Mouse (Mus musculus): Measurements from ENCODE around the gene Tas1r2.

Tas1r2 gene

GRCm38 (mm10) chr4:139710467-139711334 lies 57.4 kb downstream of the Tas1r2 start:
- DNase-seq = no peak

- no peak for DNase-seq
Measured at GRCm38 (mm10) chr4:139715241-139715932, 62.0 kb downstream of the Tas1r2 start.

- DNase-seq = no peak
Measured at GRCm38 (mm10) chr4:139716477-139717169, 63.3 kb downstream of the Tas1r2 start.

- no peak for DNase-seq
Measured at GRCm38 (mm10) chr4:139718978-139719377, 65.6 kb downstream of the Tas1r2 start.

Data from cerebellum, adult 11-12 months (tissue).